Mouse (Mus musculus) olfactory bulb, adult 2 months (tissue): ENCODE measurements around the gene Ifngr1.
"Not testable (repeated sequence)": the region's sequence is repeated elsewhere in the genome, so short reads cannot be mapped to it uniquely, and the experiment has no call there.

Experiments
- CTCF ChIP-seq: fragments of 200-500 bp; IDR thresholded peaks from 2 replicates; pipeline ENCODE4 v1.5.1; 2012; ENCODE audit warnings: low read depth, mild to moderate bottlenecking, low read length, moderate library complexity; ENCODE audit not compliant: insufficient read depth
- POLR2A ChIP-seq: fragments of 200-500 bp; IDR thresholded peaks from 2 replicates; pipeline ENCODE4 v1.6.1; 2012; ENCODE audit warnings: mild to moderate bottlenecking, low read depth, low read length, moderate library complexity; ENCODE audit not compliant: insufficient read depth

- not testable (repeated sequence) for TF ChIP-seq CTCF, POLR2A
Measured at GRCm38 (mm10) chr10:19601502-19601901, 9.8 kb downstream of the Ifngr1 start.
